23 mouse cellular contexts compared by ENCODE assay signal in the genomic region with DNA sequence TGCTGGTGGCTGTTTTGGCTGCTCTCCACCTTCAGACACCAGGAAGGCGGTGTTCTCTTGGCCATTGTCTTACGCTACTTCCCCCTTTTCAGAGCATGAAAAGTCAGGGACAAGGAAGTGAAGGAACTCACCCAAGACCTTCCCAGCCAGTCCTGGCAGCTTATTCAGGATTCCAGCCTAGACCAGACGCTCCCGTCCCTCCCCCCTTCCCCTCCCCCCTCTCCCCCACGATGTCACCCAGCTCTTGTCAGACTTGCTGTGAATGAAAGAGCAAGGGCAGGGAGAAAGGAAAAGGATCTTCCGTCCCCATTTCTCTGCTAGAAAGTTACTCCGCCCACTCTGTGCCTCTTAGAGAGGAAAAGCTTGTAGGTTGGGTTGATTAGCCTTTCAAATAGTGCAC.
"Had no signal": no experiment of that assay in that cellular context is flagged by ENCODE, and none has a peak within 500 bp of the region (broad histone marks: within the 10 kb centered on the region; RNA-seq: fewer than 3 reads in every experiment).

No protein-coding gene starts in this region.

- H3K36me3 ChIP-seq: limb, embryonic 12.5 days; limb, embryonic 15.5 days; midbrain, embryonic 12.5 days; midbrain, embryonic 15.5 days; neural tube, embryonic 13.5 days had no signal

- H3K27ac ChIP-seq: limb, embryonic 12.5 days; limb, embryonic 15.5 days; liver, embryonic 14.5 days; midbrain, embryonic 12.5 days; midbrain, embryonic 15.5 days; neural tube, embryonic 13.5 days had no signal

- H3K9ac ChIP-seq: limb, embryonic 12.5 days; limb, embryonic 15.5 days; liver, embryonic 14.5 days; liver, postnatal 0 days; lung, embryonic 14.5 days; midbrain, embryonic 12.5 days; midbrain, embryonic 15.5 days; neural tube, embryonic 13.5 days had no signal

- H3K4me3 ChIP-seq: limb, embryonic 12.5 days; limb, embryonic 15.5 days; midbrain, embryonic 12.5 days; midbrain, embryonic 15.5 days; myocyte; neural tube, embryonic 13.5 days had no signal

- ATAC-seq: liver, postnatal 0 days; midbrain, embryonic 15.5 days had no signal

- H3K9me3 ChIP-seq: limb, embryonic 12.5 days; limb, embryonic 15.5 days; midbrain, embryonic 12.5 days; midbrain, embryonic 15.5 days; neural tube, embryonic 13.5 days had no signal

- DNase-seq: kidney, adult 18-20 months; kidney, adult 9 months; kidney, postnatal 14 days; kidney, postnatal 4 days; layer of hippocampus, postnatal 36 days; left cerebral cortex, postnatal 4 days; liver, postnatal 0 days; lung, embryonic 14.5 days; lung, postnatal 10 days; lung, postnatal 4 days; retina, postnatal 1 day; right cerebral cortex, postnatal 25 days; spleen, adult 18-20 months; thymus, adult 2 months; thymus, postnatal 14 days; thymus, postnatal 4 days had no signal

- H3K4me1 ChIP-seq: limb, embryonic 12.5 days; midbrain, embryonic 15.5 days; neural tube, embryonic 13.5 days had no signal

- H3K27me3 ChIP-seq: limb, embryonic 12.5 days; limb, embryonic 15.5 days; midbrain, embryonic 12.5 days; midbrain, embryonic 15.5 days; neural tube, embryonic 13.5 days had no signal
